Mouse (Mus musculus) hindbrain, embryonic 14.5 days (tissue): ENCODE measurements around the gene Nagpa. TPM values are rescaled to one million over a fixed set of nuclear protein-coding genes. Genes with fewer than 3 reads are reported as not detected.
"Not testable (repeated sequence)": the region's sequence is repeated elsewhere in the genome, so short reads cannot be mapped to it uniquely, and the experiment has no call there.

Experiments used
- ATAC-seq: fragments of 200-750 bp; cut with Nextera tagmentation; 2 replicates; pipeline ENCODE4 v1.8.0; 2017; ENCODE audit warnings: moderate number of reproducible peaks, mild to moderate bottlenecking, moderate TSS enrichment, moderate library complexity; ENCODE audit not compliant: low FRiP score
- DNase-seq: peaks from one replicate; pipeline ENCODE4 v3.0.0-alpha.2; 2015; ENCODE audit warnings: low spot score
- H3K27ac ChIP-seq: fragments of 300-500 bp; sonication (generic); 2 replicates; pipeline ENCODE4 v1.5.1; 2014; ENCODE audit warnings: mild to moderate bottlenecking, moderate library complexity
- H3K27me3 ChIP-seq: fragments of 300-500 bp; sonication (generic); 2 replicates; pipeline ENCODE4 v1.6.1; 2014; ENCODE audit warnings: mild to moderate bottlenecking, low read length, mixed read lengths; ENCODE audit not compliant: control insufficient read depth, insufficient read depth
- H3K36me3 ChIP-seq: fragments of 300-500 bp; sonication (generic); replicated peaks from 2 replicates; pipeline ENCODE4 v1.6.1; 2014; ENCODE audit not compliant: control insufficient read depth, insufficient read depth
- H3K4me1 ChIP-seq: fragments of 300-500 bp; sonication (generic); replicated peaks from 2 replicates; pipeline ENCODE4 v1.6.1; 2014; ENCODE audit warnings: antibody characterized with exemption, low read length, mixed read lengths; ENCODE audit not compliant: control insufficient read depth, insufficient read depth
- H3K4me2 ChIP-seq: fragments of 300-500 bp; sonication (generic); replicated peaks from 2 replicates; pipeline ENCODE4 v1.6.1; 2014; ENCODE audit warnings: mild to moderate bottlenecking, moderate library complexity
- H3K4me3 ChIP-seq: fragments of 300-500 bp; sonication (generic); replicated peaks from 2 replicates; pipeline ENCODE4 v1.5.1; 2014; ENCODE audit warnings: mild to moderate bottlenecking, low read length
- H3K9ac ChIP-seq: fragments of 300-500 bp; sonication (generic); 2 replicates; pipeline ENCODE4 v1.6.1; 2014
- H3K9me3 ChIP-seq: fragments of 300-500 bp; sonication (generic); 2 replicates; pipeline ENCODE4 v1.6.1; 2016; ENCODE audit warnings: low read length; ENCODE audit not compliant: control insufficient read depth
- WGBS: fragments of 180-500 bp; shearing (Covaris S2); extraction: QIAGEN DNeasy Blood & Tissue Kit; methylation state at CpG from one replicate; pipeline ENCODE4 v1.1.7; 2014; 5-methylcytosine and 5-hydroxymethylcytosine counted together
- polyA plus RNA-seq: library from polyadenylated mRNA; unstranded; fragments of >200 nt; fragmentation: Nextera tagmentation; extraction: Ambion mirVana; gene quantifications from 2 replicates; pipeline ENCODE4 v1.2.1, GENCODE M21; 2014

The Nagpa gene
- polyA plus RNA-seq, 1 experiment from 2014 or later, result 11.9 TPM

GRCm38 (mm10) chr16:5227501-5227900 is 23.7 kb upstream of the Nagpa start:
- not testable (repeated sequence) for DNase-seq, H3K4me3 ChIP-seq, H3K27ac ChIP-seq, H3K27me3 ChIP-seq, ATAC-seq, H3K9ac ChIP-seq, H3K4me1 ChIP-seq, H3K4me2 ChIP-seq, H3K36me3 ChIP-seq, H3K9me3 ChIP-seq
- 83% methylated on average over 19 of the region's 19 CpGs for WGBS

DNA sequence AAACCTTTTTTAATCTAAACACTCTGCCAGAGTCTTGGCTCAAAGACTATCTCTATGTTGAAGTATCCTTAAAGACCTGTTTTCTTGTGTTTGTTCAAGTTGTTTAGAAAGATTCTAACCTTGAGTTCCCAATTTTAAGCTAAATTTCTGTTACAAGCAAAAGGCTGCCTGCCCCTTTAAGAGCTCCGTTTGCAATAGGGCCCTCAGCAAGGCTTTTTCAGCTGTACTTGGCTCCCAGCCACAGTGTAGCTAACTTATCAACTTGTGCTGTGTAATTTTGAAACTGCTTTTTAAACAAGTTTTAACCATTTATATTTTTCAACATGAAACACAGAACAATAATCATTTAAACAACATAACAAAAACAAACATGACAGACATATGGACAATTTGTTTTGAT is 22.7 kb upstream of the Nagpa start:
- H3K9me3 ChIP-seq, H3K36me3 ChIP-seq, ATAC-seq, H3K27ac ChIP-seq, H3K4me1 ChIP-seq, DNase-seq, H3K4me2 ChIP-seq, H3K9ac ChIP-seq, H3K27me3 ChIP-seq, H3K4me3 ChIP-seq: not testable (repeated sequence)
- 6% methylated on average over 1 of the region's 1 CpGs for WGBS

DNA sequence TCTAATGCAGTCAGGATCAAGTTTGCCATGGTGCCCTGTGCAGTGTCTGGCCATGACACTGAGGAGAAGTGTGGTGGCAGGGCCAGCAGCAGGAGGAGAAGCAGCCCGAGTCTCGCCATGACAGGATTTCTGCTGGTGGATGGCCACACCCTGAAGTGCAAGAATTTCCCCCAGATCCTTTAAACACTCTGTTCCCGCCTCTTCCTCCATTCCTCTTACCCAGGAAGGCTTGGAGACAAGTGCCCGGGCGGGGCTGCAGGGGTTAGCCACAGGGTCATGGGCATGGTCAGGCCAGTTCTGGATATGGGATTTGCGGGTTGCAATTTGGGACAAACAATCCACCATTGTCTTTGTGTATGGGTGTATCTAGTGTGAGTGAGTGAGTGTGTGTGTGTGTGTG is 18.3 kb upstream of the Nagpa start, which contains the start of gene AU021092:
TSS of gene AU021092 (minus strand) at position 160 of the 400 bp plus-strand sequence.
- Histone ChIP-seq H3K9ac (no peak within 1 kb of the TSS), H3K27ac (no peak within 1 kb of the TSS), H3K27me3 (peaks cover 3% of the 10 kb centered on the region; the same call in 1 of the 2 replicates), H3K4me3 (no peak within 1 kb of the TSS), H3K9me3 (no peaks in the 10 kb centered on the region), H3K36me3 (no peaks in the 10 kb centered on the region), H3K4me2 (no peak within 1 kb of the TSS), H3K4me1 (no peaks in the 10 kb centered on the region)
- no peak for ATAC-seq
- WGBS, result 71% methylated on average over 6 of the region's 6 CpGs
- no peak for DNase-seq

DNA sequence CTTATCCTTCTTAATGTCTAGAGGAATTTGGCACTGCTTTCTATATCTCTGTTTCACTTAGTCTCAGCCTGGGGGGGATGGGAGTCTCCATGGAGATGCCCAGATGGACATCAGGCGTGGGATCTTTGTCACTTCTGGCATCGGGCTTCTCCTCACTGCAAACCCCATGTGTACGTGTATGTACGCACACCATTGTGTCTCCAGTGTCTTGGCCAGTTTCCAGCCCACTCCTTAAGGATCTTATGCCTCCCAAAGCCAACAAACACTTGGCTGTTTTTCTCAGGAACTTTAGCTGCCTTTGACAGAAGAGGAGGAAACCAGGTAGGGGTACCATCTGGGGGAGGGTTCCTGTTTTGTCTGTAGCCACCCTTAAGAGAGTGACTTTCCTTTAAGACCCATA is 17.6 kb upstream of the Nagpa start:
- H3K9me3 ChIP-seq, result no peaks in the 10 kb centered on the region
- no peaks in the 10 kb centered on the region for H3K4me1 ChIP-seq
- no peak for DNase-seq
- no peaks in the 10 kb centered on the region for H3K36me3 ChIP-seq
- H3K27ac ChIP-seq, result no peak overlapping the region
- no peak overlapping the region for H3K9ac ChIP-seq
- no peak overlapping the region for H3K4me3 ChIP-seq
- no peak overlapping the region for H3K4me2 ChIP-seq
- peaks cover 3% of the 10 kb centered on the region; the same call in 1 of the 2 replicates for H3K27me3 ChIP-seq
- 59% methylated on average over 4 of the region's 4 CpGs for WGBS
- no peak for ATAC-seq

GRCm38 (mm10) chr16:5217341-5218133 is 13.7 kb upstream of the Nagpa start:
- no peaks in the 10 kb centered on the region for H3K4me1 ChIP-seq
- WGBS, result 63% methylated on average over 5 of the region's 5 CpGs
- no peak overlapping the region for H3K27ac ChIP-seq
- no peak overlapping the region for H3K4me2 ChIP-seq
- no peak overlapping the region for H3K4me3 ChIP-seq
- no peak overlapping the region for H3K9ac ChIP-seq
- no peaks in the 10 kb centered on the region for H3K36me3 ChIP-seq
- no peak for DNase-seq
- no peak for ATAC-seq
- H3K9me3 ChIP-seq, result no peaks in the 10 kb centered on the region
- peaks cover 3% of the 10 kb centered on the region; the same call in 1 of the 2 replicates for H3K27me3 ChIP-seq

GRCm38 (mm10) chr16:5216686-5217085 is 12.9 kb upstream of the Nagpa start:
- no peaks in the 10 kb centered on the region for H3K9me3 ChIP-seq
- 75% methylated on average over 6 of the region's 6 CpGs for WGBS
- no peak overlapping the region for H3K4me2 ChIP-seq
- H3K27me3 ChIP-seq, result no peaks in the 10 kb centered on the region; the same call in 1 of the 2 replicates
- no peaks in the 10 kb centered on the region for H3K4me1 ChIP-seq
- H3K4me3 ChIP-seq, result no peak overlapping the region
- no peak overlapping the region for H3K27ac ChIP-seq
- DNase-seq (no peak), ATAC-seq (no peak)
- no peak overlapping the region for H3K9ac ChIP-seq
- no peaks in the 10 kb centered on the region for H3K36me3 ChIP-seq

DNA sequence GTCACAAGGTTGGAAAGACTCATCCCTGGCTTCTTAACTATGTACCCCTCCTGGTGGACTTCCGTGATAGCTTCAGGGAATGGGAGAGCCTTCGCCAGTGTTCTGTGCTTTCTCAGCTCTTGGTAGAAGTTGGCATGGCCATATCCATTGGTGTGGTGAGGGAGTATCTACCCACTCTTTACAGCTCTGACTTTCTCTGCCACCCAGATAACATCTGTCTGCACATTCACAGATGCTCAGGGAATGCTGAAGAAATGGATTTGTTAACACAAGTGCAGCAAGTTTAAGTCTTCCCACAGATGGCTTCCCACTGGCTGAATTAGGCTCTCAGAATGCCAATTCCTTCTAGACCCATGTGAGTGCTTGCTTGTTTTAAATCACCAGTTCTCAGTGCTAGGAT is 10.3 kb upstream of the Nagpa start:
- Histone ChIP-seq H3K27me3 (no peaks in the 10 kb centered on the region), H3K4me1 (no peaks in the 10 kb centered on the region), H3K4me2 (no peak overlapping the region), H3K4me3 (no peak overlapping the region), H3K9me3 (no peaks in the 10 kb centered on the region), H3K36me3 (no peaks in the 10 kb centered on the region), H3K9ac (no peak overlapping the region), H3K27ac (no peak overlapping the region)
- 94% methylated on average over 2 of the region's 2 CpGs for WGBS
- ATAC-seq, result no peak
- no peak for DNase-seq

DNA sequence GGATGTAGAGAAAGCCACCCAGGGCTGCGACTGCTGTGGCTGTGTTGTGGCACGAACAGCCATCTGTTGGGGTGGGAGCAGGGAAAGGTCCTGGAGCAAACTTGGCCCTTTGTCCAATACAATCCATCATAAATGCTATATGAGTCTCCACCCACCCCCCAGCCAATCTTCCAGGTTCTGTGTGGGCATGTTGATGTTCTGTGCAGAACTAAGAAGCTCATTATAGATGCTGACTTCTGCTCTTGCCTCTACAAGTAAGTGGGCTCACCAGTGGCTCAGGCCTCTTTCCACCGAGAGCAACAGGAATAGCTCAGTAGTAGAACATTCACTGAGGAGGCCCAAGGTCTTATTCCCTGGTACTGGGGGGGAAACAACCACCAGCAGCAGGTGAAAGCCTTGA is 8.3 kb upstream of the Nagpa start:
- DNase-seq (no peak), ATAC-seq (no peak)
- Histone ChIP-seq H3K4me1 (no peaks in the 10 kb centered on the region), H3K9ac (no peak overlapping the region), H3K9me3 (no peaks in the 10 kb centered on the region), H3K36me3 (no peaks in the 10 kb centered on the region), H3K4me3 (no peak overlapping the region), H3K4me2 (no peak overlapping the region), H3K27me3 (no peaks in the 10 kb centered on the region), H3K27ac (no peak overlapping the region)
- WGBS, result 91% methylated on average over 3 of the region's 3 CpGs

DNA sequence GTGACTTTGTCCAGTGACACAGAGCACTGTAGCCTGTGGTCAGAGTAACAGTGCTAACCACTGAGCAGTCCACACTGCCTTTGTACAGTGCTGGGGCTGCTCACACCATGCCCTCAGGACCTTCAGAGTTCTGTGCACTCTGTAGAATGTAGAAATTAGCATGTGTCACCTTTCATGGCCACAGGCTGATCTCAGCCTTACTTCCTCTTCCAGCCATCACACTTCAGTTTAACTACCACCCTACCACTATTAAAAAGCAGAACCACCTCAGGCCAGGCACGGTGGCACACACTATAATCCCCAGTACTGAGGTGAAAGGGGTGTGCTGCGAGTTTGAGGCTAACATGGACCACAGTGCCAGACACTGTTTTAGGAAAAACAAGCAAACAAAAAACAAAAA is 6.6 kb upstream of the Nagpa start:
- H3K4me1 ChIP-seq, result no peaks in the 10 kb centered on the region
- H3K9me3 ChIP-seq, result no peaks in the 10 kb centered on the region
- WGBS, result 83% methylated on average over 2 of the region's 2 CpGs
- H3K27me3 ChIP-seq, result no peaks in the 10 kb centered on the region
- no peak overlapping the region for H3K27ac ChIP-seq
- no peak overlapping the region for H3K4me2 ChIP-seq
- H3K4me3 ChIP-seq, result no peak overlapping the region
- no peak for DNase-seq
- no peak for ATAC-seq
- H3K36me3 ChIP-seq, result no peaks in the 10 kb centered on the region
- no peak overlapping the region for H3K9ac ChIP-seq
